Mouse (Mus musculus) hindbrain, embryonic 15.5 days (tissue): ENCODE data around the gene Ipo8. TPM values are rescaled to one million over a fixed set of nuclear protein-coding genes. Genes with fewer than 3 reads are reported as not detected.

Experiments
- ATAC-seq: fragments of 200-750 bp; cut with Nextera tagmentation; 2 replicates; pipeline ENCODE4 v1.8.0; 2017; ENCODE audit warnings: low read depth, moderate number of reproducible peaks, moderate TSS enrichment; ENCODE audit not compliant: low FRiP score
- H3K27ac ChIP-seq: fragments of 300-500 bp; sonication (generic); replicated peaks from 2 replicates; pipeline ENCODE4 v1.5.1; 2015; ENCODE audit warnings: mild to moderate bottlenecking, inconsistent platforms
- H3K27me3 ChIP-seq: fragments of 300-500 bp; sonication (generic); 2 replicates; pipeline ENCODE4 v1.6.1; 2015; ENCODE audit warnings: control low read depth, inconsistent platforms
- H3K36me3 ChIP-seq: fragments of 300-500 bp; sonication (generic); 2 replicates; pipeline ENCODE4 v1.6.1; 2015; ENCODE audit warnings: control low read depth, inconsistent platforms
- H3K4me1 ChIP-seq: fragments of 300-500 bp; sonication (generic); replicated peaks from 2 replicates; pipeline ENCODE4 v1.6.1; 2015; ENCODE audit warnings: control low read depth, inconsistent platforms
- H3K4me2 ChIP-seq: fragments of 300-500 bp; sonication (generic); 2 replicates; pipeline ENCODE4 v1.6.1; 2015; ENCODE audit warnings: moderate library complexity, mild to moderate bottlenecking, inconsistent platforms
- H3K4me3 ChIP-seq: fragments of 300-500 bp; sonication (generic); 2 replicates; pipeline ENCODE4 v1.5.1; 2015; ENCODE audit warnings: mild to moderate bottlenecking, inconsistent platforms
- H3K9ac ChIP-seq: fragments of 300-500 bp; sonication (generic); 2 replicates; pipeline ENCODE4 v1.6.1; 2015; ENCODE audit warnings: inconsistent platforms
- H3K9me3 ChIP-seq: fragments of 300-500 bp; sonication (generic); 2 replicates; pipeline ENCODE4 v1.6.1; 2016; ENCODE audit warnings: control low read depth, inconsistent platforms
- WGBS: fragments of 180-500 bp; shearing (Covaris S2); methylation state at CpG from one replicate; pipeline ENCODE4 v1.1.7; 2015; 5-methylcytosine and 5-hydroxymethylcytosine counted together
- polyA plus RNA-seq: library from polyadenylated mRNA; unstranded; fragments of >200 nt; fragmentation: Nextera tagmentation; extraction: Ambion mirVana; gene quantifications from 2 replicates; pipeline ENCODE4 v1.2.1, GENCODE M21; 2015

Ipo8 gene
- polyA plus RNA-seq, 1 experiment from 2014 or later = 17.2 TPM

DNA sequence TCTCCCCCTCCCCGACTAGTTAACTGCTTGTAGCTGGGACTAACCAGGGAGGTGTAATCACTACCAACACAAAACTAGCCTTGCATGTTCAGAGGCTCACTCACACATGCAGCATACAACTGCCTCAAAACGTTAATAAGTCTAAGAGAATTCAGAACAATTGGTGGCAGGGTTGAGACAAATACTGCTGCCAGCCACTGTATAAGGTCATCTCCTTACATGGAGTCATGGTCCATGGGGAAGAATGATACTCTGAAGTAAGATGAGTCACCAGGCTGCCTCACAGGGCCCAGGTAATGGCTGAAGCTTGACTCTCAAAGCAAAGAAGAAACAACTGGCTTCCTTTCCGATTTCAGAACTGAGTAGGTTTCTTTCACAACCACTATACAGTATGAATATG, 81.1 kb downstream of the Ipo8 start:
- 90% methylated on average over 3 of the region's 3 CpGs for WGBS
- no peak overlapping the region for H3K27ac ChIP-seq
- no peak for ATAC-seq
- no peaks in the 10 kb centered on the region for H3K27me3 ChIP-seq
- H3K9me3 ChIP-seq = no peaks in the 10 kb centered on the region
- no peak overlapping the region for H3K4me2 ChIP-seq
- H3K9ac ChIP-seq = no peak overlapping the region
- no peaks in the 10 kb centered on the region for H3K4me1 ChIP-seq
- H3K4me3 ChIP-seq = no peak overlapping the region
- no peaks in the 10 kb centered on the region for H3K36me3 ChIP-seq

DNA sequence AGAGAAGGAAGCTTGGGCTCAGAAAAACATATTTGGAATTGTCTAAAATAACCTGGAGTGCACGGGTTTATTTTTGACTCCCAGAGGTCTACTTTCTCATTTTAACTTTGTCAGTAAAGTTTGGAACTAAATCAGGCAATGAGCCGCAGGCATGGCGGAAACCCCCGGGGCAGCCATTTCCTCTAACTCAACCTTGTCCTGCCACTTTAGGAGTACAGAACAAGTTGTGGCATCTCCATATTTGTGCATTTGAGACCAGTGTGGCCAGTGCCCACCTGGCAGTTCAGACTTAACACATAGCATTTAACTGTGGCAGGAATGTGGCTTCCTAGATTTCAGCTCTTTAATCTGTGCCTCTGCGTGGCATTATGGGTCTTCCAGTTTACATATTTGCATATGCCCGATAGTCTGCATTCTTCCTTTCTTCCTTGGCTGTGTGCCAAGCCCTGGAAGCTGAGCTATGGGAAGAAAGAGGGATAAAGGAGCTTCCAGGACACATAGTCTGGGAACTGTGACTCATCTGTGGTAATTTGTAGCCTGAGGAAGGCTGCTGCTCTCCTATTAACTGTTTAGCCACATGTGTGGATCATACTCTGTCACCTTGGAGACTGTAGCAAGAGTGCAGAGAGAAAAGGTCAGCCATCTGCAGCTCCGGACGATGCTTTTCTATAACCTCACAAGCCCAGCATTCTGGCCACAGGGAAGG, 90.6 kb downstream of the Ipo8 start:
- Histone ChIP-seq H3K27ac (no peak overlapping the region), H3K4me3 (no peak overlapping the region), H3K4me1 (no peaks in the 10 kb centered on the region; the same call in 1 of the 2 replicates), H3K36me3 (no peaks in the 10 kb centered on the region), H3K27me3 (no peaks in the 10 kb centered on the region), H3K4me2 (no peak overlapping the region), H3K9me3 (no peaks in the 10 kb centered on the region), H3K9ac (no peak overlapping the region)
- WGBS = 71% methylated on average over 8 of the region's 8 CpGs
- 0 out of 2 replicates have a peak, but pooled peaks have one; percentile 19 for ATAC-seq

DNA sequence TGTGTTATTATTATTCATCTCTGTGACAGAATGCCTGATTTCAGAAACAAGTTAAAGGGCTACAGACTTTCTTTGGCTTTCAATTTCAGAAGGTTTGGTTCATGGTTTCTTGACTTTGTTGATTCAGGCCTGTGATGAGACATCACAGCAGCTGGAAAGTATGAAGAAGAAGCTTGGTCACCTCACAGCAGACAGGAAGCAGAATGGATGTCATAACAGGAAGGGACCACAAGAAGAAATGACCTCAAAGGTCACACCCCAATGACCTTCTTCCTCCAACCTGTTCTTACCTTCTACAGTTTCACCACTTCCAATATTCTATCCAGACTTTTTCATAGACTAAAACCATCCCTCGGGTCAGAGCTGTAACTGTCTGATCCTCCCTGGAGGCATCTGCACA, 94.9 kb downstream of the Ipo8 start:
- no peak for ATAC-seq
- Histone ChIP-seq H3K4me1 (no peaks in the 10 kb centered on the region; the same call in 1 of the 2 replicates), H3K36me3 (no peaks in the 10 kb centered on the region), H3K9ac (no peak overlapping the region), H3K27ac (no peak overlapping the region), H3K27me3 (no peaks in the 10 kb centered on the region), H3K9me3 (no peaks in the 10 kb centered on the region), H3K4me3 (no peak overlapping the region), H3K4me2 (no peak overlapping the region)
- WGBS = 85% methylated on average over 1 of the region's 1 CpGs

DNA sequence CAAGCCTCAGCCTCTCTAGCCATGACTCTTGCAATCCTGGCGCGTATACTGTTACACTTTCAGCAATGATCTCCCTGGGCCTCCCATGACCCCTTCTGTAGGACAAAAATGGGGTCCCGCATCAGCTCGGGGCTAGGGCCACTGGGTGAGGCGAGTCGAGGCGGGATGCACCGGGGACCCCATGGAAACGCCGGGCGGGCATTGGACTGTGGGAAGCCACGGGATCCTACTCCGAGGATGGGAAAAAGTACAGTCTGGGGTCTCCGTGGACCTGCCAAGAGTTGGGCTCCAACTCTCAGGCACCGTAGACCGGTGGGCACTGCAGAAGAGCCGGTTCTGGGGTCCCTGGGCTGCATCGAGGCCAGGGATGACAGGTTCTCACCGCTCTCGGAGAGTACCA, 97.3 kb downstream of the Ipo8 start:
- no peak overlapping the region for H3K27ac ChIP-seq
- WGBS = 95% methylated on average over 20 of the region's 20 CpGs
- no peaks in the 10 kb centered on the region for H3K36me3 ChIP-seq
- H3K4me2 ChIP-seq = no peak overlapping the region
- H3K4me1 ChIP-seq = no peaks in the 10 kb centered on the region
- no peak overlapping the region for H3K4me3 ChIP-seq
- no peak for ATAC-seq
- no peaks in the 10 kb centered on the region for H3K27me3 ChIP-seq
- no peak overlapping the region for H3K9ac ChIP-seq
- H3K9me3 ChIP-seq = no peaks in the 10 kb centered on the region

DNA sequence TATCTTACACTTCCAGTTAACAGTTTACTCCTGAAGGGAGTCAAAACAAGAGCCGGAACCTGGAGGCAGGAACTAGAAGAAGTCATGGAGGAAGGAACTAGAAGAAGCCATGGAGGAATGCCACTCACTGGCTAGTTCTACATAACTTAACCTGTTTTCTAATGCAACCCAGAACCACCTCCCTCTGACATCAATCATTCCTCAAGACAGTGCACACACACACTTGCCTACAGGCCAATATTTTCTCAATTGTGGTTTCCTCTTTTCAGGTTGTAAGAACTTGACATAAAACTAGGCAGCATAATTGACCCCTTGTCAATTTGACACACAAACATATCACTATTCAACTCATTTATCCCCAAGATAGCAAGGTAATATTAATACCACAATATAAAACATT, 98.3 kb downstream of the Ipo8 start:
- peaks cover 8% of the 10 kb centered on the region for H3K4me1 ChIP-seq
- no peak overlapping the region for H3K4me3 ChIP-seq
- H3K9me3 ChIP-seq = no peaks in the 10 kb centered on the region
- no peaks in the 10 kb centered on the region for H3K36me3 ChIP-seq
- no peak overlapping the region for H3K4me2 ChIP-seq
- 90% methylated on average over 1 of the region's 1 CpGs for WGBS
- no peaks in the 10 kb centered on the region for H3K27me3 ChIP-seq
- ATAC-seq = no peak
- H3K27ac ChIP-seq = no peak overlapping the region
- H3K9ac ChIP-seq = no peak overlapping the region

DNA sequence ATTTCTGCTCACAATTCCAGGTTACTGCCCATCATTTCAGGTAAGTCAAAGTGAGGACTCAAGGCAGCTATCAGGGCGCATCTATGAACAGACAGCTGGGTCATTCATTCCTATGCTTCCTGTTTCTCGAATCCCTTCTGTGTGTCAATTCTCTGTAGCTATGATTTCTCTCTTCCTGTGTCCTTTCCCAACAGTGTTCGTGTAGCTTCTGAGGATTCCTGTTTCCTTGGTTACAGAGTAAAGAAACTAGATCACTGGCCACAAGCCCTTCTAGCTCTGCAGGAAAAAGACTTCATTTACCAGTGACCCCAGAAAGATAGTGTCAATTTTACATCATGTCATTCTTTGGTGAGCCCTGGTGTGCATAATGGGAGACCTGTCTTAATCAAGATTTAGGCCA, 102.7 kb downstream of the Ipo8 start:
- H3K4me1 ChIP-seq = peaks cover 10% of the 10 kb centered on the region
- H3K27me3 ChIP-seq = no peaks in the 10 kb centered on the region
- no peak overlapping the region for H3K27ac ChIP-seq
- no peaks in the 10 kb centered on the region for H3K9me3 ChIP-seq
- H3K9ac ChIP-seq = no peak overlapping the region
- no peaks in the 10 kb centered on the region for H3K36me3 ChIP-seq
- no peak overlapping the region for H3K4me2 ChIP-seq
- 55% methylated on average over 3 of the region's 3 CpGs for WGBS
- ATAC-seq = no peak
- no peak overlapping the region for H3K4me3 ChIP-seq

DNA sequence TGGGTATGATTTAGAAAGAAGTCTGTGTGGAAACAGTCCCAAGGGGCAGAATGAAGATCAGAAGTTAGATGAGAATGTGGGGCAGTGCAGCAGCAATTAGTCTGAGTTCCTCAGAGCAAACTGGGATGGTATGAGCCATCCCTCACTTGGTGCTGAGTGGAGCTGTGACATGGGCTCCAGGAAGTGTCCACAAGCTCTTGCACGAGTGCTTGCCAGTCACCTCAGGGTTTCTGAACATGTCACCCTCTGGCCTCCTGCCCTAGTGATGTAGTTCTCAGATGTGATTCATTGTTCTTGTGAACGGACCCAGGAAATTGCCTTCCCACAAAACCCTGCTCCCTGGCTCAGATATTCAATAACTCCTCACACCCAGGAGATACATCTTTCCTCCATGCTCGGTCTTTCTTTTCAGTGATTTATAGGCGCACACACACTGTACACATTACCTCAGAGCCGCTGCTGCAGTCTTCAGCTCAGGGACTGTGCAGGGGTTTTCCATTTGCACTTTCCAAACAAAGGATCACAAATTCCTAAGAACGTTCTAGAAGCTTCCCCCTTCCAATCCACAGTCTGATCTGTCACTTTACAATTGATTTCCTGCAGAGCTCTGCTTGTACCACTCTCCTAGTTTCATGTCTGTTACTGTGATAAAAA, 103.3 kb downstream of the Ipo8 start:
- Histone ChIP-seq H3K27ac (no peak overlapping the region), H3K4me1 (peaks cover 10% of the 10 kb centered on the region), H3K9ac (no peak overlapping the region), H3K9me3 (no peaks in the 10 kb centered on the region), H3K36me3 (no peaks in the 10 kb centered on the region), H3K27me3 (no peaks in the 10 kb centered on the region), H3K4me3 (no peak overlapping the region), H3K4me2 (no peak overlapping the region)
- peak; percentile 42; the same call in 1 of the 2 replicates for ATAC-seq
- 55% methylated on average over 6 of the region's 6 CpGs for WGBS

DNA sequence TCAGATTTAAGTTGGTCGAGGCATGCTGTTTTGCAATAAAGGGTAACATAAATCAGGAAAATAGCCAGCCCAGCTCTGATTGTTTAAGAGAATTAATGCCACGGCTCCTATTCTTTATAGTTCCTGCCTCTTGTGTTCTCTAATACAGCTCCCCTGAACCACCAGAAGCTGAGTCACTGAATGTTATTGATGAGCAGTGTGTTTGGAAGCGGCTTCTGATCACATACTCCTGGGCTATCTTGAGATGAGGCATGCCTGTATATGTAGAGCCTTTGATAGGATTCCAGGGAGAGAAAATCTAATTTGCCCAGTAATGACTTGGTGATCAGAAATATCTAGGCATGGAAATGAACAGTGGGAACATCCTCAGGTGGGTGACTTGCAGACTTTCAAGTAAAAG, 106.8 kb downstream of the Ipo8 start:
- Histone ChIP-seq H3K4me2 (no peak overlapping the region), H3K27me3 (no peaks in the 10 kb centered on the region), H3K36me3 (no peaks in the 10 kb centered on the region), H3K9me3 (no peaks in the 10 kb centered on the region), H3K4me3 (no peak overlapping the region), H3K4me1 (peaks cover 10% of the 10 kb centered on the region), H3K27ac (no peak overlapping the region), H3K9ac (no peak overlapping the region)
- ATAC-seq = no peak
- WGBS = 45% methylated on average over 3 of the region's 3 CpGs

Other genes with a start within 250 kb of the Ipo8 start
- 10.3 and 10.5 TPM in 2 replicates for gene Caprin2, start 64.8 kb upstream of the Ipo8 start, polyA plus RNA-seq
- gene Sinhcaf, start 115.0 kb upstream of the Ipo8 start, polyA plus RNA-seq = 44.4 and 51.8 TPM in 2 replicates